Mouse (Mus musculus): ENCODE results near the gene Rnase9. TPM values are rescaled to one million over a fixed set of nuclear protein-coding genes. Genes with fewer than 3 reads are reported as not detected.
A peak's percentile ranks its signal among the peaks of the same experiment; 100 is the strongest.

Gene Rnase9
- polyA plus RNA-seq, 1 experiment from 2014 or later: not detected

DNA sequence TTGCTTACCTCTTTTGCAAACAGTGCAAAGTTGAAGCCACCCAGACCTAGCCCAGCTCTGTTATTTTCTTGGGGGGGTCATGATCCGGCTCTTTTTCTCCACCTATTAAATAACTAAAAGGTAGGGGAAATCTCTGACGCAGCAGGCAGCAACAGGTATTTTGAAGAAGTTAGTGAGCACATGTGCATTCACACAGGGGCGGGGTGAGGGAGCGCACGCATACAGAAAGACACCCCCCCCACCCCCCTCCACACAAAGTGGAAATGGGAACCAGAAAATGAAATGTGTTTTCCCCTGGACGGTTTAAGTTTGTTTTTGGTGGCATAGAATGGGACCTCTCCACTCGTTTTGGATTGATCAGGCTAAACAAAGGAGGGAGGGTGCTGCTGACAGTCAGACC is 42.1 kb upstream of the Rnase9 start:
- H3K4me1 ChIP-seq (replicated peaks; ENCODE audit: control insufficient read depth, insufficient read depth, low read length): 0 out of 2 replicates have a peak, but pooled peaks cover 3% of the 10 kb centered on the region
- no peaks in the 10 kb centered on the region for H3K36me3 ChIP-seq (ENCODE audit: control insufficient read depth, insufficient read depth, low read length)
- H3K4me2 ChIP-seq: peak overlapping the region; percentile 90
- H3K9me3 ChIP-seq (ENCODE audit: control insufficient read depth, low read length): no peaks in the 10 kb centered on the region
- peak overlapping the region; percentile 66 for H3K4me3 ChIP-seq (ENCODE audit: low read depth, low read length)
- DNase-seq (ENCODE audit: low spot score): no peak
- ATAC-seq (replicated peaks; ENCODE audit: low FRiP score): no peak
- H3K27me3 ChIP-seq (replicated peaks; ENCODE audit: control insufficient read depth, insufficient read depth, low read length): peaks cover 5% of the 10 kb centered on the region; the same call in 1 of the 2 replicates
- WGBS: 13% methylated on average over 7 of the region's 7 CpGs
- H3K9ac ChIP-seq (ENCODE audit: low read depth, low read length): no peak overlapping the region
- H3K27ac ChIP-seq (ENCODE audit: low read depth, low read length): no peak overlapping the region

DNA sequence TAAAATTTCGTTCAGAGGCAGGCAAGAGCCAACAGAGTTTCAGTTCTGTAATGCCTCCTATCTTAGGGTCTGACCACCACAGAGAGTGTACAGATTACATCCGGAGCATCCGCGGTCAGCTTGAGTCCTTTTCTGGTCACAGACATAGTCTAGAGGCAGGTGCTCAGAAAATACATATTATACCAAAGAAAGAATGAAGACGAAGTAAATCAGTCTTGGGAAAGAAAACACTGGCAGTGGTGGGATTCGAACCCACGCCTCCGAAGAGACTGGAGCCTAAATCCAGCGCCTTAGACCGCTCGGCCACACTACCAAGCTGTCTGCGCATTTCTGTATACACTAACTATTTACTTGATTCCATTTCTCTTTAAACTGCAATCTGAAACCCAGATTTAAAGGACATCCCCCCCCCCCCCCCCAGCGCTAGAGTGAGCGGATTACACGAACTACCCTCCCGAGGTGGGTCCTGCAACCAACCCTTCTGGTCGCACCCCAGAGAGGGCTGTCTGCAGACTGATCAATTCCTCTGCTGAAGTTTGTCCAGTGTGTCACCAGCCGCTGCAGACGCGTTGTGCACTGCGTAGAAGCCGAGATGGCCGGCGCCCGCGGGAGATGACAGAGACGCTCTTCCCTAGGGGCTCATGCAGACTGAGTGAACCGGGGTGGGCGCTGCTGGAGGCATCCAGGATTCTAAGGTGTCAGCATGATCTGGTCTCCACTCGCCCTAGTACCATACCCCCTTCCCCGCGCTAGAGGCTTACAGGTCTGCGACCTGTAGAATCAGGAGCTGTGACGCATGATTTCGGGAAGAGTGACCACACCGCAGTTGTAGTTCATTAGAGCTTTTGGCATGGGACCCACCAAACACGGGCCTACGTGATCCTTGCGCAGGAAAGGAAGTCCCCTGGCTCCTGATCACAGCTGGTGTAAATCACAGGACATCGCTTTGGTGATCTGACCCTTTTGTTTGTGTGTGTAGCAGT is 41.2 kb upstream of the Rnase9 start:
- H3K9me3 ChIP-seq (ENCODE audit: control insufficient read depth, low read length): no peaks in the 10 kb centered on the region
- H3K4me3 ChIP-seq (ENCODE audit: low read depth, low read length): peak overlapping the region; percentile 66
- peak overlapping the region; percentile 52 for H3K9ac ChIP-seq (ENCODE audit: low read depth, low read length)
- peak; percentile 71 for DNase-seq (ENCODE audit: low spot score)
- peaks cover 5% of the 10 kb centered on the region; the same call in 1 of the 2 replicates for H3K27me3 ChIP-seq (replicated peaks; ENCODE audit: control insufficient read depth, insufficient read depth, low read length)
- 2% methylated on average over 39 of the region's 40 CpGs for WGBS
- H3K27ac ChIP-seq (ENCODE audit: low read depth, low read length): no peak overlapping the region
- ATAC-seq (replicated peaks; ENCODE audit: low FRiP score): peak; percentile 74
- no peaks in the 10 kb centered on the region for H3K36me3 ChIP-seq (ENCODE audit: control insufficient read depth, insufficient read depth, low read length)
- H3K4me2 ChIP-seq: peak overlapping the region; percentile 90
- H3K4me1 ChIP-seq (replicated peaks; ENCODE audit: control insufficient read depth, insufficient read depth, low read length): 0 out of 2 replicates have a peak, but pooled peaks cover 3% of the 10 kb centered on the region

GRCm38 (mm10) chr14:51081035-51081434 is 39.4 kb upstream of the Rnase9 start:
- peaks cover 5% of the 10 kb centered on the region; the same call in 1 of the 2 replicates for H3K27me3 ChIP-seq (replicated peaks; ENCODE audit: control insufficient read depth, insufficient read depth, low read length)
- 78% methylated on average over 2 of the region's 2 CpGs for WGBS
- no peak for DNase-seq (ENCODE audit: low spot score)
- H3K9ac ChIP-seq (ENCODE audit: low read depth, low read length): no peak overlapping the region
- H3K27ac ChIP-seq (ENCODE audit: low read depth, low read length): no peak overlapping the region
- H3K4me2 ChIP-seq: no peak overlapping the region
- no peak for ATAC-seq (replicated peaks; ENCODE audit: low FRiP score)
- no peaks in the 10 kb centered on the region for H3K36me3 ChIP-seq (ENCODE audit: control insufficient read depth, insufficient read depth, low read length)
- no peaks in the 10 kb centered on the region for H3K9me3 ChIP-seq (ENCODE audit: control insufficient read depth, low read length)
- H3K4me3 ChIP-seq (ENCODE audit: low read depth, low read length): no peak overlapping the region
- H3K4me1 ChIP-seq (replicated peaks; ENCODE audit: control insufficient read depth, insufficient read depth, low read length): 0 out of 2 replicates have a peak, but pooled peaks cover 3% of the 10 kb centered on the region

- 62% methylated on average over 1 of the region's 1 CpGs for WGBS
- ATAC-seq (replicated peaks; ENCODE audit: low FRiP score) (no peak), DNase-seq (ENCODE audit: low spot score) (no peak)
- Histone ChIP-seq H3K9ac (ENCODE audit: low read depth, low read length) (no peak overlapping the region), H3K27me3 (replicated peaks; ENCODE audit: control insufficient read depth, insufficient read depth, low read length) (peaks cover 5% of the 10 kb centered on the region; the same call in 1 of the 2 replicates), H3K36me3 (ENCODE audit: control insufficient read depth, insufficient read depth, low read length) (no peaks in the 10 kb centered on the region), H3K4me3 (ENCODE audit: low read depth, low read length) (no peak overlapping the region), H3K27ac (ENCODE audit: low read depth, low read length) (no peak overlapping the region), H3K9me3 (ENCODE audit: control insufficient read depth, low read length) (no peaks in the 10 kb centered on the region), H3K4me2 (no peak overlapping the region; the same call in 1 of the 2 replicates), H3K4me1 (replicated peaks; ENCODE audit: control insufficient read depth, insufficient read depth, low read length) (0 out of 2 replicates have a peak, but pooled peaks cover 3% of the 10 kb centered on the region)
Observed at GRCm38 (mm10) chr14:51079180-51079579, 37.5 kb upstream of the Rnase9 start.

DNA sequence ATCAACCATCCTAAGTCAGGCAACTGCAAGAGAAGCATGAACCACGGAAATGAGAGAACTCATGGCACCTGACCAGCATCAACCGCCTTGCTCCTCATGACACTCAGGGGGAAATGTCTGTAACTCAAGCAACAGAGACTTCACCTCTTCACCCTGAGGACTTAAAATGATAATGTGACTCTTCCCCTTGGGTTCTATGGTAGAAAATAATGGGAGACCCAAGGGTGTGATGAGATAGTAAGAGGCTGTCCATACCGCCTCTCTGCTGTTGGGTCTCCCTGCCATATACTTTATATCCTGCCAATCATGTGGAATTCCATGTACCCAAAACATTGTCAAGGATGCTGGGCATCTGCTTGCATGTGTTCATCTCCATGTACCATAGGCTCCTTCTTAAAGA is 32.7 kb upstream of the Rnase9 start, which contains the start of gene Olfr750:
Gene Olfr750, minus strand, starts transcription at position 101 of the 400 bp plus-strand sequence.
- H3K36me3 ChIP-seq (ENCODE audit: control insufficient read depth, insufficient read depth, low read length): no peaks in the 10 kb centered on the region
- no peak within 1 kb of the TSS for H3K4me3 ChIP-seq (ENCODE audit: low read depth, low read length)
- H3K4me2 ChIP-seq: no peak within 1 kb of the TSS
- H3K9ac ChIP-seq (ENCODE audit: low read depth, low read length): no peak within 1 kb of the TSS
- no peaks in the 10 kb centered on the region for H3K4me1 ChIP-seq (replicated peaks; ENCODE audit: control insufficient read depth, insufficient read depth, low read length)
- ATAC-seq (replicated peaks; ENCODE audit: low FRiP score) (no peak), DNase-seq (ENCODE audit: low spot score) (no peak)
- WGBS: 76% methylated on average over 3 of the region's 3 CpGs
- no peaks in the 10 kb centered on the region for H3K27me3 ChIP-seq (replicated peaks; ENCODE audit: control insufficient read depth, insufficient read depth, low read length)
- H3K27ac ChIP-seq (ENCODE audit: low read depth, low read length): no peak within 1 kb of the TSS
- no peaks in the 10 kb centered on the region for H3K9me3 ChIP-seq (ENCODE audit: control insufficient read depth, low read length)

DNA sequence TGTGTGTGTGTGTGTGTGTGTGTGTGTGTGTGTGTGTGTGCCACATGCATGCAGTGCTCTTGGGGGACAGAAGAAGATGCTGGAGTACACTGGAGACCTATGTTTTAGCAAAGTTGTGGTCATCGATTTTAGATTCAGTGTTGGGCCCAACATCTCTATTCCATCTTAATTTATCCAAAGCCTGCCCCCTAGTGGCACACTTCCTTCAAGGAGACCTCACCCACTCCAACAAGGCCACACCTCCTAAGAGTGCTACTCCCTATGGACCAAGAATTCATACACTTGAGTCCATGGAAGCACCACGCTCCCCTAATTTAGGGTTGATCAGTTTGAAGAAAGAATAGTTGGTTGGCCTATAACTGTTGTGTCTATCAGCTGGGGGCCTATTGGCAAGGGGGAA is 27.9 kb upstream of the Rnase9 start:
- ATAC-seq (replicated peaks; ENCODE audit: low FRiP score): no peak
- Histone ChIP-seq H3K4me3 (ENCODE audit: low read depth, low read length) (no peak overlapping the region), H3K4me1 (replicated peaks; ENCODE audit: control insufficient read depth, insufficient read depth, low read length) (no peaks in the 10 kb centered on the region), H3K9me3 (ENCODE audit: control insufficient read depth, low read length) (no peaks in the 10 kb centered on the region), H3K9ac (ENCODE audit: low read depth, low read length) (no peak overlapping the region), H3K27me3 (replicated peaks; ENCODE audit: control insufficient read depth, insufficient read depth, low read length) (no peaks in the 10 kb centered on the region), H3K4me2 (no peak overlapping the region), H3K27ac (ENCODE audit: low read depth, low read length) (no peak overlapping the region), H3K36me3 (ENCODE audit: control insufficient read depth, insufficient read depth, low read length) (no peaks in the 10 kb centered on the region)
- DNase-seq (ENCODE audit: low spot score): no peak
- 79% methylated on average over 2 of the region's 2 CpGs for WGBS

- H3K27me3 ChIP-seq (replicated peaks; ENCODE audit: control insufficient read depth, insufficient read depth, low read length): no peaks in the 10 kb centered on the region
- no peaks in the 10 kb centered on the region for H3K4me1 ChIP-seq (replicated peaks; ENCODE audit: control insufficient read depth, insufficient read depth, low read length)
- no peak overlapping the region for H3K4me2 ChIP-seq
- H3K9me3 ChIP-seq (ENCODE audit: control insufficient read depth, low read length): no peaks in the 10 kb centered on the region
- ATAC-seq (replicated peaks; ENCODE audit: low FRiP score): no peak
- no peak overlapping the region for H3K4me3 ChIP-seq (ENCODE audit: low read depth, low read length)
- no peak overlapping the region for H3K27ac ChIP-seq (ENCODE audit: low read depth, low read length)
- DNase-seq (ENCODE audit: low spot score): no peak
- H3K9ac ChIP-seq (ENCODE audit: low read depth, low read length): no peak overlapping the region
- H3K36me3 ChIP-seq (ENCODE audit: control insufficient read depth, insufficient read depth, low read length): no peaks in the 10 kb centered on the region
- 86% methylated on average over 5 of the region's 5 CpGs for WGBS
Observed at GRCm38 (mm10) chr14:51068956-51069355, 27.3 kb upstream of the Rnase9 start.

DNA sequence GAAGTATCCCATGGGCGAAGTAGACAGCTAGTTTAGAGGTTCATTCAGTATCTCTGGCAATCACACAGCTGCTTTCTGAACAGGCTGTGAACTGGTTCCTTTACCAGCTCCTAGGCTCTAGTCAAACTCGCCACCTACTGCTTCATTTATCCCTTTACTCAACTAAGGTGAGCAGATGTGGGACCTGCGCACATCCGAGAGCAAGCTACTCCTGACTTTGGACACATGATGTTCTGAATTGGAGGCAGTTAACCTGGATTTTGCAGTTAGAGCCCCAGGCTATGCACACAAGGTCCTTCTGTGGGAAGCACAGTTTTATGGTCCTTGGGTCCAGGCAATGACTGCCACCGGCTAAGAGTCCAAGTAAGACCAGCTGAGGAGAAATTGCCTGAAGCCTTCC is 19.1 kb upstream of the Rnase9 start:
- DNase-seq (ENCODE audit: low spot score) (no peak), ATAC-seq (replicated peaks; ENCODE audit: low FRiP score) (no peak)
- no peaks in the 10 kb centered on the region for H3K36me3 ChIP-seq (ENCODE audit: control insufficient read depth, insufficient read depth, low read length)
- H3K4me1 ChIP-seq (replicated peaks; ENCODE audit: control insufficient read depth, insufficient read depth, low read length): peaks cover 7% of the 10 kb centered on the region; the same call in 1 of the 2 replicates
- no peak overlapping the region for H3K4me3 ChIP-seq (ENCODE audit: low read depth, low read length)
- no peaks in the 10 kb centered on the region for H3K9me3 ChIP-seq (ENCODE audit: control insufficient read depth, low read length)
- no peaks in the 10 kb centered on the region for H3K27me3 ChIP-seq (replicated peaks; ENCODE audit: control insufficient read depth, insufficient read depth, low read length)
- no peak overlapping the region for H3K27ac ChIP-seq (ENCODE audit: low read depth, low read length)
- 82% methylated on average over 5 of the region's 5 CpGs for WGBS
- no peak overlapping the region for H3K9ac ChIP-seq (ENCODE audit: low read depth, low read length)
- H3K4me2 ChIP-seq: no peak overlapping the region

All from liver, embryonic 11.5 days (tissue).